Mouse (Mus musculus) CH12.LX (cell line): ENCODE results near the gene Aff3. TPM values are rescaled to one million over a fixed set of nuclear protein-coding genes. Genes with fewer than 3 reads are reported as not detected.

Experiments
- DNase-seq: peaks from one replicate; pipeline ENCODE4 v3.0.0-alpha.2; 2013; ENCODE audit errors: extremely low read depth
- H3K27ac ChIP-seq: 2 replicates; pipeline ENCODE4 v1.5.1; 2012; ENCODE audit warnings: low read depth, mild to moderate bottlenecking, control low read depth, moderate library complexity; ENCODE audit not compliant: insufficient read depth
- H3K27me3 ChIP-seq: replicated peaks from 2 replicates; pipeline ENCODE3; 2012; ENCODE audit warnings: inconsistent platforms
- H3K36me3 ChIP-seq, 2 experiments: replicated peaks in 1 of 2; 2 replicates each; pipeline versions ENCODE3 to v1.6.1; 2012; ENCODE audit warnings: inconsistent platforms in 1 of 2, low read length in 1 of 2, mild to moderate bottlenecking in 1 of 2, mixed read lengths in 1 of 2, moderate library complexity in 1 of 2; ENCODE audit not compliant: control insufficient read depth in 1 of 2, insufficient read depth in 1 of 2
- H3K4me1 ChIP-seq, 2 experiments: 2 replicates each; pipeline ENCODE4 v1.6.1; 2012; ENCODE audit warnings: inconsistent platforms in 1 of 2, moderate library complexity in 1 of 2; ENCODE audit not compliant: insufficient read depth in 2 of 2, control insufficient read depth in 1 of 2
- H3K4me2 ChIP-seq: 2 replicates; pipeline ENCODE4 v1.6.1; 2012; ENCODE audit warnings: low read depth, mild to moderate bottlenecking, control low read depth; ENCODE audit not compliant: poor library complexity, insufficient read depth, severe bottlenecking
- H3K4me3 ChIP-seq, 3 experiments: fragments of 150-350 bp in 1 of 3; sonication (generic) in 1 of 3; replicated peaks in 1 of 3; 2 replicates each; pipeline versions ENCODE3 to v1.5.1; 2011 to 2012; ENCODE audit warnings: low read depth in 2 of 3, low read length in 2 of 3, mild to moderate bottlenecking in 2 of 3, moderate library complexity in 2 of 3, control low read depth in 1 of 3, improper control_type of control experiment in 1 of 3, inconsistent platforms in 1 of 3, mixed read lengths in 1 of 3; ENCODE audit not compliant: poor library complexity in 1 of 3
- H3K79me2 ChIP-seq: replicated peaks from 2 replicates; pipeline ENCODE4 v1.6.1; 2012; ENCODE audit warnings: mild to moderate bottlenecking, moderate library complexity; ENCODE audit not compliant: control insufficient read depth, poor library complexity, insufficient read depth, severe bottlenecking; ENCODE audit errors: extremely low read depth
- H3K9ac ChIP-seq: 2 replicates; pipeline ENCODE4 v1.6.1; 2012; ENCODE audit warnings: low read depth, mild to moderate bottlenecking, control low read depth, moderate library complexity; ENCODE audit not compliant: insufficient read depth
- H3K9me3 ChIP-seq: replicated peaks from 2 replicates; pipeline ENCODE3; 2012; ENCODE audit warnings: low read length, inconsistent platforms, mixed read lengths
- BHLHE40 ChIP-seq: IDR thresholded peaks from 2 replicates; pipeline ENCODE4 v1.6.1; 2011; ENCODE audit warnings: mild to moderate bottlenecking, low read depth, low read length, improper control_type of control experiment
- CHD1 ChIP-seq: IDR thresholded peaks from 2 replicates; pipeline ENCODE4 v1.6.1; 2012; ENCODE audit warnings: low read depth, low read length, improper control_type of control experiment, inconsistent platforms
- CHD2 ChIP-seq: IDR thresholded peaks from 2 replicates; pipeline ENCODE4 v1.6.1; 2011; ENCODE audit warnings: low read length, improper control_type of control experiment
- CTCF ChIP-seq, 2 experiments: IDR thresholded peaks in 1 of 2; conservative IDR thresholded peaks in 1 of 2; 2 replicates each; pipeline ENCODE4 v1.5.1; 2011 to 2012; ENCODE audit warnings: low read depth in 2 of 2, low read length in 2 of 2, improper control_type of control experiment in 1 of 2, inconsistent platforms in 1 of 2, mild to moderate bottlenecking in 1 of 2, moderate library complexity in 1 of 2
- E2F4 ChIP-seq: IDR thresholded peaks from 2 replicates; pipeline ENCODE4 v1.6.1; 2011; ENCODE audit warnings: low read depth, low read length, improper control_type of control experiment; ENCODE audit not compliant: insufficient replicate concordance
- ELF1 ChIP-seq: IDR thresholded peaks from 2 replicates; pipeline ENCODE4 v1.6.1; 2014; ENCODE audit warnings: low read depth, mild to moderate bottlenecking, inconsistent platforms, low read length, improper control_type of control experiment
- EP300 ChIP-seq: IDR thresholded peaks from 2 replicates; pipeline ENCODE4 v1.6.1; 2011; ENCODE audit warnings: low read length, improper control_type of control experiment
- ETS1 ChIP-seq: conservative IDR thresholded peaks from 2 replicates; pipeline ENCODE4 v1.6.1; 2012; ENCODE audit warnings: low read depth, mild to moderate bottlenecking, inconsistent platforms, low read length, improper control_type of control experiment, moderate library complexity
- GABPA ChIP-seq: IDR thresholded peaks from 2 replicates; pipeline ENCODE4 v1.6.1; 2012; ENCODE audit warnings: low read depth, low read length, improper control_type of control experiment, inconsistent platforms; ENCODE audit not compliant: insufficient replicate concordance
- HCFC1 ChIP-seq: IDR thresholded peaks from 2 replicates; pipeline ENCODE4 v1.6.1; 2012; ENCODE audit warnings: low read depth, mild to moderate bottlenecking, inconsistent platforms, low read length, improper control_type of control experiment
- IRF4 ChIP-seq: IDR thresholded peaks from 2 replicates; pipeline ENCODE4 v1.6.1; 2014; ENCODE audit warnings: low read depth, mild to moderate bottlenecking, inconsistent platforms, low read length, improper control_type of control experiment
- JUN ChIP-seq: IDR thresholded peaks from 2 replicates; pipeline ENCODE4 v1.6.1; 2011; ENCODE audit warnings: low read depth, mild to moderate bottlenecking, low read length, improper control_type of control experiment, moderate library complexity; ENCODE audit not compliant: insufficient read depth
- JUND ChIP-seq: conservative IDR thresholded peaks from 2 replicates; pipeline ENCODE4 v1.6.1; 2011; ENCODE audit warnings: low read depth, low read length, improper control_type of control experiment
- KAT2A ChIP-seq: IDR thresholded peaks from 2 replicates; pipeline ENCODE4 v1.6.1; 2012; ENCODE audit warnings: low read length, improper control_type of control experiment, inconsistent platforms; ENCODE audit not compliant: insufficient replicate concordance
- MAFK ChIP-seq: IDR thresholded peaks from 2 replicates; pipeline ENCODE4 v1.6.1; 2011; ENCODE audit warnings: low read length, improper control_type of control experiment; ENCODE audit not compliant: insufficient replicate concordance
- MAX ChIP-seq: IDR thresholded peaks from 2 replicates; pipeline ENCODE4 v1.6.1; 2011; ENCODE audit warnings: low read length, improper control_type of control experiment
- MAZ ChIP-seq: IDR thresholded peaks from 2 replicates; pipeline ENCODE4 v1.6.1; 2012; ENCODE audit warnings: low read depth, mild to moderate bottlenecking, inconsistent platforms, low read length, improper control_type of control experiment, moderate library complexity
- MEF2A ChIP-seq: IDR thresholded peaks from 2 replicates; pipeline ENCODE4 v1.6.1; 2014; ENCODE audit warnings: low read depth, mild to moderate bottlenecking, inconsistent platforms, low read length, improper control_type of control experiment, borderline replicate concordance
- MXI1 ChIP-seq: IDR thresholded peaks from 2 replicates; pipeline ENCODE4 v1.6.1; 2011; ENCODE audit warnings: mild to moderate bottlenecking, low read depth, low read length, improper control_type of control experiment
- MYC ChIP-seq: IDR thresholded peaks from 2 replicates; pipeline ENCODE4 v1.6.1; 2011; ENCODE audit warnings: low read depth, mild to moderate bottlenecking, improper control_type of control experiment, low read length
- NELFE ChIP-seq: IDR thresholded peaks from 2 replicates; pipeline ENCODE4 v1.6.1; 2011; ENCODE audit warnings: low read depth, low read length, improper control_type of control experiment
- NRF1 ChIP-seq: IDR thresholded peaks from 2 replicates; pipeline ENCODE4 v1.6.1; 2014; ENCODE audit warnings: low read depth, mild to moderate bottlenecking, inconsistent platforms, low read length, improper control_type of control experiment, moderate library complexity
- PAX5 ChIP-seq: IDR thresholded peaks from 2 replicates; pipeline ENCODE4 v1.6.1; 2012; ENCODE audit warnings: low read length, inconsistent platforms, mixed read lengths
- POLR2A ChIP-seq: IDR thresholded peaks from 2 replicates; pipeline ENCODE4 v1.6.1; 2011; ENCODE audit warnings: low read depth, mild to moderate bottlenecking, improper control_type of control experiment, low read length
- POLR2AphosphoS2 ChIP-seq: IDR thresholded peaks from 2 replicates; pipeline ENCODE4 v1.6.1; 2011; ENCODE audit warnings: low read depth, low read length, improper control_type of control experiment
- RAD21 ChIP-seq: IDR thresholded peaks from 2 replicates; pipeline ENCODE4 v1.6.1; 2011; ENCODE audit warnings: low read depth, mild to moderate bottlenecking, low read length, improper control_type of control experiment, moderate library complexity
- RCOR1 ChIP-seq: conservative IDR thresholded peaks from 2 replicates; pipeline ENCODE4 v1.6.1; 2012; ENCODE audit warnings: low read depth, mild to moderate bottlenecking, inconsistent platforms, low read length, improper control_type of control experiment
- SIN3A ChIP-seq: IDR thresholded peaks from 2 replicates; pipeline ENCODE4 v1.6.1; 2012; ENCODE audit warnings: low read length, improper control_type of control experiment, inconsistent platforms
- SMC3 ChIP-seq: IDR thresholded peaks from 2 replicates; pipeline ENCODE4 v1.6.1; 2011; ENCODE audit warnings: low read depth, low read length, improper control_type of control experiment
- TBP ChIP-seq: conservative IDR thresholded peaks from 2 replicates; pipeline ENCODE4 v1.6.1; 2011; ENCODE audit warnings: low read depth, low read length, improper control_type of control experiment
- TCF12 ChIP-seq: IDR thresholded peaks from 2 replicates; pipeline ENCODE4 v1.6.1; 2014; ENCODE audit warnings: low read depth, mild to moderate bottlenecking, inconsistent platforms, low read length, improper control_type of control experiment
- UBTF ChIP-seq: IDR thresholded peaks from 2 replicates; pipeline ENCODE4 v1.6.1; 2012; ENCODE audit warnings: low read depth, mild to moderate bottlenecking, inconsistent platforms, low read length, improper control_type of control experiment, moderate library complexity
- USF1 ChIP-seq: IDR thresholded peaks from 2 replicates; pipeline ENCODE4 v1.6.1; 2014; ENCODE audit warnings: low read depth, mild to moderate bottlenecking, inconsistent platforms, low read length, improper control_type of control experiment
- USF2 ChIP-seq: conservative IDR thresholded peaks from 2 replicates; pipeline ENCODE4 v1.6.1; 2011; ENCODE audit warnings: low read depth, low read length, improper control_type of control experiment
- ZC3H11A ChIP-seq: IDR thresholded peaks from 2 replicates; pipeline ENCODE4 v1.6.1; 2012; ENCODE audit warnings: low read depth, mild to moderate bottlenecking, inconsistent platforms, low read length, improper control_type of control experiment
- ZKSCAN1 ChIP-seq: IDR thresholded peaks from 2 replicates; pipeline ENCODE4 v1.6.1; 2012; ENCODE audit warnings: low read depth, inconsistent platforms, low read length, improper control_type of control experiment, borderline replicate concordance
- ZMIZ1 ChIP-seq: IDR thresholded peaks from 2 replicates; pipeline ENCODE4 v1.6.1; 2012; ENCODE audit warnings: low read depth, mild to moderate bottlenecking, inconsistent platforms, low read length, improper control_type of control experiment
- ZNF384 ChIP-seq: IDR thresholded peaks from 2 replicates; pipeline ENCODE4 v1.6.1; 2012; ENCODE audit warnings: low read depth, low read length, improper control_type of control experiment, inconsistent platforms
- dilution Hi-C: fragments of 300-500 bp; cut with MboI; formaldehyde crosslinking; loops from 2 replicates; pipeline ENCODE4 v1.14.3; 2020; ENCODE audit warnings: low sequenced_read_pairs; ENCODE audit not compliant: extremely low pct_unique_long_range_greater_than_20kb, extremely low pct_ligation_motif_present
- in situ Hi-C: fragments of 300-500 bp; cut with MboI; formaldehyde crosslinking; loops from 3 replicates; pipeline ENCODE4 v1.14.3; 2019; ENCODE audit warnings: low sequenced_read_pairs, low pct_ligation_motif_present, low pct_unique_long_range_greater_than_20kb, mixed read lengths
- polyA plus RNA-seq: library from polyadenylated mRNA; unstranded; fragments of >175 nt; gene quantifications from 2 replicates; pipeline ENCODE4 v1.2.1, GENCODE M21; 2012; ENCODE audit warnings: low read depth; ENCODE audit not compliant: insufficient read length
- total RNA-seq, 2 experiments: library from RNA; depleted of rRNA; stranded (reverse); fragments of 300-350 nt in 1 of 2; fragments of >200 nt in 1 of 2; gene quantifications; 2 replicates each; pipeline ENCODE4 v1.2.3; 2012 to 2014

Aff3 gene
- total and polyA plus RNA-seq, 3 experiments, result 5.1 to 29.9 (median 7.7) TPM

GRCm38 (mm10) chr1:38657606-38658005, 7.1 kb downstream of the Aff3 start:
- peaks cover 17 to 74% of the 10 kb centered on the region in 2 experiments for H3K4me1 ChIP-seq
- peak; percentile 71 for DNase-seq
- peak overlapping the region; percentile 46; the same call in 1 of the 2 replicates for H3K27ac ChIP-seq
- H3K79me2 ChIP-seq, result no peaks in the 10 kb centered on the region
- in situ Hi-C loops (loop anchor here (5.0 kb wide), 1 partner anchor 115 kb away; no protein-coding TSS in a partner anchor), dilution Hi-C loops (no loop called here)
- H3K4me3 ChIP-seq, result no peak overlapping the region
- no peaks in the 10 kb centered on the region for H3K27me3 ChIP-seq
- peaks cover 4% of the 10 kb centered on the region for H3K9me3 ChIP-seq
- H3K9ac ChIP-seq, result no peak overlapping the region
- peak overlapping the region; percentile 77 for H3K4me2 ChIP-seq
- no peak for TF ChIP-seq RAD21
- TF ChIP-seq MXI1, result no peak
- peak; percentile 63 for TF ChIP-seq EP300
- TF ChIP-seq NELFE, result no peak
- TF ChIP-seq ZC3H11A, result no peak
- TF ChIP-seq POLR2A, result 0 out of 2 replicates have a peak, but pooled peaks have one; percentile 14
- no peak for TF ChIP-seq MAZ
- no peak for TF ChIP-seq GABPA
- TF ChIP-seq ZKSCAN1, result no peak
- no peak for TF ChIP-seq USF1
- TF ChIP-seq PAX5, result no peak
- no peak for TF ChIP-seq CHD1
- no peak for TF ChIP-seq E2F4
- no peak for TF ChIP-seq HCFC1
- TF ChIP-seq POLR2AphosphoS2, result no peak
- no peak for TF ChIP-seq USF2
- TF ChIP-seq UBTF, result no peak
- 0 out of 2 replicates have a peak, but pooled peaks have one; percentile 19 for TF ChIP-seq IRF4
- TF ChIP-seq JUN, result no peak
- no peak for TF ChIP-seq ZMIZ1
- no peak for TF ChIP-seq TBP
- no peak for TF ChIP-seq SIN3A
- 0 out of 2 replicates have a peak, but pooled peaks have one; percentile 50 for TF ChIP-seq MEF2A
- TF ChIP-seq MAX, result no peak
- TF ChIP-seq NRF1, result no peak
- no peak for TF ChIP-seq JUND
- no peak; the same call in 1 of the 2 replicates for TF ChIP-seq SMC3
- no peak for TF ChIP-seq MAFK
- no peak for TF ChIP-seq CTCF (conservative IDR thresholded peaks at IDR 0.05 in 1 of 2, IDR thresholded peaks at IDR 0.05 in 1 of 2; ENCODE audit: low read depth in 2 of 2, low read length in 2 of 2)
- TF ChIP-seq ZNF384, result no peak
- TF ChIP-seq RCOR1, result no peak
- peak; percentile 41; the same call in 1 of the 2 replicates for TF ChIP-seq BHLHE40
- no peak for TF ChIP-seq CHD2
- TF ChIP-seq ETS1, result peak; percentile 59
- TF ChIP-seq TCF12, result 0 out of 2 replicates have a peak, but pooled peaks have one; percentile 47
- TF ChIP-seq MYC, result no peak
- TF ChIP-seq KAT2A, result no peak
- TF ChIP-seq ELF1, result no peak
- peaks cover 0 to 38% of the 10 kb centered on the region in 2 experiments for H3K36me3 ChIP-seq
